Mouse (Mus musculus) lung, postnatal 0 days (tissue): ENCODE measurements around the gene Ptcra.

Source experiments
- CTCF ChIP-seq: IDR thresholded peaks from 2 replicates; pipeline ENCODE4 v1.5.1; 2016; ENCODE audit warnings: antibody characterized with exemption, mild to moderate bottlenecking
- EP300 ChIP-seq: IDR thresholded peaks from 2 replicates; pipeline ENCODE4 v1.6.1; 2016; ENCODE audit warnings: antibody characterized with exemption, mild to moderate bottlenecking, control low read depth

GRCm38 (mm10) chr17:46727271-46727670, 36.2 kb downstream of the Ptcra start:
- TF ChIP-seq CTCF (no peak), EP300 (no peak)
